Mouse (Mus musculus): Measurements from ENCODE around the gene Vwc2l.

The Vwc2l gene

DNA sequence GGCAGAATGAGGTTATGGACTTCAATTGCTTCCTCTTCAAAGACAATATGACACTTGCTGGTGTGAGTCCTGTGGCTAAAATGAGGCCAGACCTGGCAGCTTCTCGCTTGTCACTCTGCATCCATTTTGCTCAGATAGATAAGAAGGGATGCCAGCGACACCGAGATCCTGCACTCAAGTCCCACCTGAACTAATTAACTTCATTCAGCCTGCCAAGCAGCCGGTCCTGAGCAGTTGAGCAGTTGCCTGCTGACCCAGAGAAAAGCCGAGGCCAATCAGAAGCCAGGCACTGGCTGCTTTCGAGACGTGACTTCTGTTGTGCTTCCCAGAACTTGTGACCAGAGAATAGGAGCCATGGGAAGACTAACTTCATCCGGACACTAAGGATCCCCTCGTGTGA, 187.6 kb downstream of the Vwc2l start:
- no peak for DNase-seq

- no peak for DNase-seq
These were observed 192.9 kb downstream of the Vwc2l start for GRCm38 (mm10) chr1:70918173-70919036.

DNA sequence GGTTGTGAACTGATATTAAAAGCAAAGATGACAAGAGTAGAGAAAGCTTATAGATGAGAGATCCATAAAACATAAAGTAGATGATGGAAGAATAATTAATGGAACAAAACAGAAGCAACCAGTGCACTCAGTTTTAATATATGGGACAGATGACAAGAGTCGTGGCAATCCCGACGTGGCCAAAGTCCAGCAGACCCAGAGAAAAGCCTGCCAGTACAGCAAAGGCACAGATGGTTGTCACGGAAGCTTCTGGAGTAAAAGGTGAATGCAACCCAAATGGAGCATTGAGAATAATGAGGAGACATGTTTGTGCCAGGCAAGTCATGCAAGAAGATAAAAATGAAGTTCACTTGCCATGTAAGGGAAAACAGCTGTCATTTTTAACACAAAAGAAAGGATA, 207.5 kb downstream of the Vwc2l start:
- DNase-seq = no peak

Measured in lung, postnatal 14 days (tissue).